Mouse (Mus musculus): ENCODE data around the gene Nav2.

DNA sequence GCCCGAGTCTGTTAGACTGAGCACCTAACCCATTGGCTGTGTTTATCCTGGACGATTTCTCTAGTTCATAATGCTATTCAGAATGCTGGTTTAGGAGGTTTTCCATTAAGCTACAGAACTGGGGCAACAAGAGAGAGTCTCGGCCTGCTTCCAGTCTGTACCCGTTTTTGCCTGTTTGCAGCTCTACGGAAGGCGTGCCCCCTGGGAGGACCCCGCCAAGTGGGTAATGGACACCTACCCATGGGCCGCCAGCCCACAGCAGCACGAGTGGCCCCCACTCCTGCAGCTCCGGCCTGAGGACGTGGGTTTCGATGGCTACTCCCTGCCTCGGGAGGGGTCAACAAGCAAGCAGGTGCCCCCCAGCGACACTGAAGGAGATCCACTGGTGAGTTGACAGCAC is 695.7 kb downstream of the Nav2 start:
- TF ChIP-seq EP300 (IDR thresholded peaks at IDR 0.05; ENCODE audit: insufficient read depth, low read depth, low read length) (no peak), CTCF (IDR thresholded peaks at IDR 0.05) (no peak)

Measured in heart, adult 2 months (tissue).